Mouse (Mus musculus): ENCODE results near the gene 4930469K13Rik. TPM values are rescaled to one million over a fixed set of nuclear protein-coding genes. Genes with fewer than 3 reads are reported as not detected.

4930469K13Rik gene
- polyA plus RNA-seq, 1 experiment from 2014 or later: 0.74 TPM

GRCm38 (mm10) chr11:34040061-34040460 lies 58.3 kb downstream of the 4930469K13Rik start:
- Histone ChIP-seq H3K4me2 (ENCODE audit: low read length) (no peak overlapping the region), H3K9me3 (ENCODE audit: control insufficient read depth, low read length) (no peaks in the 10 kb centered on the region), H3K4me3 (ENCODE audit: low read depth, low read length) (no peak overlapping the region), H3K27me3 (replicated peaks; ENCODE audit: control insufficient read depth, insufficient read depth, low read length) (no peaks in the 10 kb centered on the region), H3K36me3 (ENCODE audit: control insufficient read depth, insufficient read depth, low read length) (no peaks in the 10 kb centered on the region), H3K9ac (ENCODE audit: low read length) (no peak overlapping the region), H3K27ac (ENCODE audit: low read depth) (no peak overlapping the region), H3K4me1 (replicated peaks; ENCODE audit: control insufficient read depth, insufficient read depth, low read length) (no peaks in the 10 kb centered on the region)
- ATAC-seq (replicated peaks; ENCODE audit: low FRiP score, low TSS enrichment, low read depth) (no peak), DNase-seq (ENCODE audit: low spot score) (no peak)
- 80% methylated on average over 5 of the region's 5 CpGs for WGBS

- Histone ChIP-seq H3K4me3 (ENCODE audit: low read depth, low read length) (no peak overlapping the region), H3K9ac (ENCODE audit: low read length) (no peak overlapping the region), H3K9me3 (ENCODE audit: control insufficient read depth, low read length) (no peaks in the 10 kb centered on the region), H3K4me2 (ENCODE audit: low read length) (no peak overlapping the region), H3K4me1 (replicated peaks; ENCODE audit: control insufficient read depth, insufficient read depth, low read length) (no peaks in the 10 kb centered on the region), H3K36me3 (ENCODE audit: control insufficient read depth, insufficient read depth, low read length) (no peaks in the 10 kb centered on the region), H3K27ac (ENCODE audit: low read depth) (no peak overlapping the region), H3K27me3 (replicated peaks; ENCODE audit: control insufficient read depth, insufficient read depth, low read length) (no peaks in the 10 kb centered on the region)
- 87% methylated on average over 5 of the region's 5 CpGs for whole genome bisulfite sequencing
- ATAC-seq (replicated peaks; ENCODE audit: low FRiP score, low TSS enrichment, low read depth): no peak
- DNase-seq (ENCODE audit: low spot score): no peak
These were observed 62.3 kb downstream of the 4930469K13Rik start for GRCm38 (mm10) chr11:34035909-34036658.

- ATAC-seq (replicated peaks; ENCODE audit: low FRiP score, low TSS enrichment, low read depth): no peak
- Histone ChIP-seq H3K27ac (ENCODE audit: low read depth) (no peak overlapping the region), H3K4me1 (replicated peaks; ENCODE audit: control insufficient read depth, insufficient read depth, low read length) (no peaks in the 10 kb centered on the region), H3K9me3 (ENCODE audit: control insufficient read depth, low read length) (no peaks in the 10 kb centered on the region), H3K36me3 (ENCODE audit: control insufficient read depth, insufficient read depth, low read length) (no peaks in the 10 kb centered on the region), H3K27me3 (replicated peaks; ENCODE audit: control insufficient read depth, insufficient read depth, low read length) (no peaks in the 10 kb centered on the region), H3K4me2 (ENCODE audit: low read length) (no peak overlapping the region), H3K9ac (ENCODE audit: low read length) (no peak overlapping the region), H3K4me3 (ENCODE audit: low read depth, low read length) (no peak overlapping the region)
- 76% methylated on average over 2 of the region's 2 CpGs for WGBS
- DNase-seq (ENCODE audit: low spot score): no peak
These were observed 63.6 kb downstream of the 4930469K13Rik start for GRCm38 (mm10) chr11:34034794-34035193.

- H3K27me3 ChIP-seq (replicated peaks; ENCODE audit: control insufficient read depth, insufficient read depth, low read length): no peaks in the 10 kb centered on the region
- ATAC-seq (replicated peaks; ENCODE audit: low FRiP score, low TSS enrichment, low read depth) (no peak), DNase-seq (ENCODE audit: low spot score) (no peak)
- no peak overlapping the region for H3K4me2 ChIP-seq (ENCODE audit: low read length)
- H3K27ac ChIP-seq (ENCODE audit: low read depth): no peak overlapping the region
- no peak overlapping the region for H3K4me3 ChIP-seq (ENCODE audit: low read depth, low read length)
- 93% methylated on average over 5 of the region's 5 CpGs for WGBS
- no peaks in the 10 kb centered on the region for H3K36me3 ChIP-seq (ENCODE audit: control insufficient read depth, insufficient read depth, low read length)
- H3K9me3 ChIP-seq (ENCODE audit: control insufficient read depth, low read length): no peaks in the 10 kb centered on the region
- H3K9ac ChIP-seq (ENCODE audit: low read length): no peak overlapping the region
- no peaks in the 10 kb centered on the region for H3K4me1 ChIP-seq (replicated peaks; ENCODE audit: control insufficient read depth, insufficient read depth, low read length)
These were observed 64.3 kb downstream of the 4930469K13Rik start for GRCm38 (mm10) chr11:34034008-34034505.

GRCm38 (mm10) chr11:34031015-34031805 lies 67.1 kb downstream of the 4930469K13Rik start:
- Histone ChIP-seq H3K27ac (ENCODE audit: low read depth) (no peak overlapping the region), H3K27me3 (replicated peaks; ENCODE audit: control insufficient read depth, insufficient read depth, low read length) (no peaks in the 10 kb centered on the region), H3K36me3 (ENCODE audit: control insufficient read depth, insufficient read depth, low read length) (no peaks in the 10 kb centered on the region), H3K9ac (ENCODE audit: low read length) (no peak overlapping the region), H3K4me2 (ENCODE audit: low read length) (no peak overlapping the region), H3K4me1 (replicated peaks; ENCODE audit: control insufficient read depth, insufficient read depth, low read length) (no peaks in the 10 kb centered on the region), H3K4me3 (ENCODE audit: low read depth, low read length) (no peak overlapping the region), H3K9me3 (ENCODE audit: control insufficient read depth, low read length) (no peaks in the 10 kb centered on the region)
- no peak for ATAC-seq (replicated peaks; ENCODE audit: low FRiP score, low TSS enrichment, low read depth)
- no peak for DNase-seq (ENCODE audit: low spot score)
- 51% methylated on average over 8 of the region's 8 CpGs for WGBS

GRCm38 (mm10) chr11:34029658-34030057 lies 68.7 kb downstream of the 4930469K13Rik start:
- Histone ChIP-seq H3K36me3 (ENCODE audit: control insufficient read depth, insufficient read depth, low read length) (no peaks in the 10 kb centered on the region), H3K4me3 (ENCODE audit: low read depth, low read length) (no peak overlapping the region), H3K27me3 (replicated peaks; ENCODE audit: control insufficient read depth, insufficient read depth, low read length) (no peaks in the 10 kb centered on the region), H3K4me1 (replicated peaks; ENCODE audit: control insufficient read depth, insufficient read depth, low read length) (no peaks in the 10 kb centered on the region), H3K9me3 (ENCODE audit: control insufficient read depth, low read length) (no peaks in the 10 kb centered on the region), H3K4me2 (ENCODE audit: low read length) (no peak overlapping the region), H3K9ac (ENCODE audit: low read length) (no peak overlapping the region), H3K27ac (ENCODE audit: low read depth) (no peak overlapping the region)
- ATAC-seq (replicated peaks; ENCODE audit: low FRiP score, low TSS enrichment, low read depth) (no peak), DNase-seq (ENCODE audit: low spot score) (no peak)
- WGBS: 74% methylated on average over 5 of the region's 5 CpGs

- DNase-seq (ENCODE audit: low spot score) (no peak), ATAC-seq (replicated peaks; ENCODE audit: low FRiP score, low TSS enrichment, low read depth) (no peak)
- Histone ChIP-seq H3K27ac (ENCODE audit: low read depth) (no peak overlapping the region), H3K36me3 (ENCODE audit: control insufficient read depth, insufficient read depth, low read length) (no peaks in the 10 kb centered on the region), H3K4me2 (ENCODE audit: low read length) (no peak overlapping the region), H3K9me3 (ENCODE audit: control insufficient read depth, low read length) (no peaks in the 10 kb centered on the region), H3K4me1 (replicated peaks; ENCODE audit: control insufficient read depth, insufficient read depth, low read length) (no peaks in the 10 kb centered on the region), H3K4me3 (ENCODE audit: low read depth, low read length) (no peak overlapping the region), H3K27me3 (replicated peaks; ENCODE audit: control insufficient read depth, insufficient read depth, low read length) (no peaks in the 10 kb centered on the region), H3K9ac (ENCODE audit: low read length) (no peak overlapping the region)
- 80% methylated on average over 1 of the region's 1 CpGs for WGBS
These were observed 73.3 kb downstream of the 4930469K13Rik start for GRCm38 (mm10) chr11:34025091-34025490.

GRCm38 (mm10) chr11:34012007-34012652 lies 86.2 kb downstream of the 4930469K13Rik start:
- ATAC-seq (replicated peaks; ENCODE audit: low FRiP score, low TSS enrichment, low read depth): no peak
- H3K9ac ChIP-seq (ENCODE audit: low read length): no peak overlapping the region
- H3K9me3 ChIP-seq (ENCODE audit: control insufficient read depth, low read length): no peaks in the 10 kb centered on the region
- no peak overlapping the region for H3K4me3 ChIP-seq (ENCODE audit: low read depth, low read length)
- H3K27me3 ChIP-seq (replicated peaks; ENCODE audit: control insufficient read depth, insufficient read depth, low read length): no peaks in the 10 kb centered on the region
- no peak for DNase-seq (ENCODE audit: low spot score)
- no peaks in the 10 kb centered on the region for H3K4me1 ChIP-seq (replicated peaks; ENCODE audit: control insufficient read depth, insufficient read depth, low read length)
- no peak overlapping the region for H3K27ac ChIP-seq (ENCODE audit: low read depth)
- H3K36me3 ChIP-seq (ENCODE audit: control insufficient read depth, insufficient read depth, low read length): no peaks in the 10 kb centered on the region
- WGBS: 81% methylated on average over 6 of the region's 6 CpGs
- no peak overlapping the region for H3K4me2 ChIP-seq (ENCODE audit: low read length)

All from intestine, embryonic 14.5 days (tissue).